Mouse (Mus musculus) forelimb bud, embryonic 11.5 days (tissue): ENCODE data around the gene Esam.

Experiments used
- DNase-seq: peaks from one replicate; pipeline ENCODE4 v3.0.0-alpha.2; 2012; ENCODE audit warnings: low read depth, low spot score

Esam gene

DNA sequence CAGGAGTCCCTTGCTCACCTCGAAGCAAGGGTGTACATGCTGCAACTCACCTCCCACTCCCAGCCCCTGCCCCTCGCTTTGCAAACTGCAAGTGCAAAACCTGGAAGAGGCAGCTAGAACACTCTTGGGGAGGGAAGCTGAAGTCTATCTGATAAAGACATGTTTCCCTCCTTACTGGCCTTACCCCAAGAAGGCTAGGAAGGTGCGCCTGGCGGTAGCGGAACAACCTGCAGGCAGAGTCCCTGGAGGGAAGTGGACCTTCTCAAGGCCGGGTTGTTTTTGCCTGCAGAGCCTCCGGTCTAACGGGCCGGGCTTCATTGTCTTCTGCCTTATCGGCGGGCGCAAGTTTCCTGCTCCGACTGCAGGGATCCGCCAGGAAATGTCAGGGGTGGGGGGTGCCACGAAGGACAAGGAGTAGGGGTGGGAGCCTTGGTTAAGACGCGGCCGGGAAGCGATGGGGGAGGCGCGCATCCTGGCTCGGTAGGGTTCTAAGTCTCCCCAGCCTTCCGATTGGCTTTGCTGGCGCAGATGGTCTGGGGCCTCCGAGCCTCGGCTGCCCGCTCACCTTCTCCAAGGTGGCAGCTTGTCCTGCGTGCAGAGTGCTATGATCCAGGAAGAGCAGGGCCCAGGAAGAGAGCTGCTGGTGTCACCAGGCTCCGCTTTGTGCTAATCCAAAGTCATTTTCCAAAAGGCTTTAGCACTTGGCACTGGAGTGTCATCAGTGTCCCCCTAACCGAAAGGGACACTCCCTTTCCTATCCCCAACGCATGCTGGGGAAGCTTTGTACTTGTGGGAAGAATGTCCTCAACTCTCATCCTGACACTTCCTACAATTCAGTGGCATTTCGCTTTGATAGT lies 2.4 kb downstream of the Esam start:
- DNase-seq = peak; percentile 40

DNA sequence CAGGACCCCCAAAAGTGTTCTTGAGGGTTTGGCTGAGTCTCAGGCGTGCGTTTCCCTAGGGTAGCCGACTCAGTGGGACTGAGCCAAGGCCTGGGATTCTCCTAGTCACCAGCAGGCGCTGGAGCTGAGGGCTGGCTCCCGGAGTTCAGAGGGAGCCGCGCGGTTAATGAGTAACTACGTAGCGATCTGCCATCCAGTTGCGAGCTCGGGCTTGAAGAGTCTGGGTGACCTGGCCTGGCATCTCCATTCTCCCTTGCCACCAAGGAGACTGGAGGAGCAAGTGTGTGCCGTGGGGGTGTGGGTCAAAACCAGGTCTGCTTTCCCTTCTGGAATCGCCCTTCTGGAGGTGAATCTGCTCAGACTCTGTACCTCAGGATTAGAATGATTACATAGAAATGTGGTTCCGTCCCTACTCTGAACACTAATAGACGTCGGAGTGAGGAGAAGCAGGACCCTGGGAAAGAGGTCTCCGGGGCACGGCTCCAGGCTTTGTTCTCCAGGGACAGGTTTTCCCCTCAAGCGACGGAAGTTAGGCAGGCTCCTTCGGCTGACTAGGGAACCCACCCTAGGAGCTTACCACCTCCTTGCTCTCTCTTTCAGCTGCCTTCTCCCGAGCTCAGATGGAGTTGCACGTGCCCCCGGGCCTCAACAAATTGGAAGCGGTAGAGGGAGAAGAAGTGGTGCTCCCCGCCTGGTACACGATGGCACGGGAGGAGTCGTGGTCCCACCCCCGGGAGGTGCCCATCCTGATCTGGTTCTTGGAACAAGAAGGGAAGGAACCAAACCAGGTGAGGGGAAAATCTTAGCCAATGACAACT lies 3.2 kb downstream of the Esam start:
- peak; percentile 64 for DNase-seq

DNA sequence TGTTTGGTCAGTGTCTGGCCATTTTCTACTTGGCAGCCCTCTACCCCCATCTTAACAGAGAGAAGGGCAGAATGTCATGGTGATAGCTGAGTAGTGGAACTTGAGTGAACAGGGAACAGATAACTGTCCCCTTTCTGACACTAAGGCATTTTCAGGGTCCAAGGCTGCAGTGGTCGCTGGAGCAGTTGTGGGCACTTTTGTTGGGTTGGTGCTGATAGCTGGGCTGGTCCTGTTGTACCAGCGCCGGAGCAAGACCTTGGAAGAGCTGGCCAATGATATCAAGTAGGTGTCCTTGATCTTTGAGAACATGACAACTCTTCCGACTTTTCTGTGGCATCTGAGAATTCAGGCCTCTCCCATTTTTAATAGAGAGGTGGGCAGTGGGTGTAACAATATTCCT lies 9.0 kb downstream of the Esam start:
- DNase-seq = no peak

- DNase-seq = no peak
Observed at GRCm38 (mm10) chr9:37537658-37538250, 9.9 kb downstream of the Esam start.

DNA sequence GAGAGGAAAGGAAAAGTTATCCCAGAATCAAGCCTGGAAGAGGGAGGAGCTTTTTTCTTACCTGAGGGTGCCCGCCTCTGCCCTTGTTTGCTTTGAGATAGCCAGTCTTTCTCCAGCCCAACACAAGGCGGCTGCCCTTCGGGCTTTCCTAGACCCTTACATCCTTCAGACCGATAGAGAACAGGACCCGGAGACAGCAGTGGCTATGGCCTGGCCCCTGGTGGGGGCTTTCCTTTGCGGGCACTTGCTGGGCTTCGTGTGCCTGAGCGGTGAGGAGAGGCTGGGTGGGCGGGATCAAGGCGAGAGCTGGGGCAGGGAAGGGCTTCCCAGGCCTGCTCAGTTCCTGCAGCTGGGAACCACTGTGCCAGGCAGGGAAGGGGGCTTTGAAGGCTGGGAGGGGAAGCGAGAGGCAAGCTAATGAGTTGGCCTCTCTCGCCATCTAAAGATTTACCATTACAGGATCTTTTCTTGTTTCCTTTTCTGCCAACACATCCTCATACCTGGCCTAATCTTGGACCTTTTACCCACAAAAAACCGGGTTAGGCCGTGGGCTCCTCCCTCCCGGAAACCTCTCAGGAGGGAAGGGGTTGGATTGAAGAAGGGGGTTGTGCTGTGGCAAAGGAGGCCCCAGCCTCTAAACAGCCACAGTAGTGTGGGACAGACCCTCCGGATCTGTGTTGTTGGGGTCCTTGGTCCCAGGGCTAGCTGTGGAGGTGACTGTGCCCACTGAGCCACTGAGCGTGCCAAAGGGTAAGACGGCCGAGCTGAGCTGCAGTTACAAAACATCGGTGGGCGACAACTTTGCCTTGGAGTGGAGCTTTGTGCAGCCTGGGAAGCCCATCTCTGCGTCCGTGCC lies 11.5 kb downstream of the Esam start, which contains the start of gene Vsig2:
Gene Vsig2 (plus strand): TSS at position 86 of the 856 bp plus-strand sequence.
- no peak for DNase-seq

DNA sequence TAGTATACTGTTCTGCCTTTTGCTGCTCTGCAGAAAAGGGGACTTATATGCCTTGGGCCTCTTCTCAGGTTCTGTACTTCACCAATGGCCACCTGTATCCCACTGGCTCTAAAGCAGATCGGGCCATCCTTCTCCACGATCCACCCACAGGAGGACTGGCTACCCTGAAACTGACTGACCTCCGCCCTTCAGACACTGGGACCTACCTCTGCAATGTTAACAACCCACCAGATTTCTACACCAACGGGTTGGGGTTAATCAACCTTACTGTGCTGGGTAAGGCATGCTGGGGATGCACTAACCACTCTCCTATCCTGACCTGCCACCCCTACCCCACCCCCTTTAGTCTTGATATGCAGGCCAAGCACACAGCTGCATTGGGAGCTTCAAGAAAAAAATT lies 12.3 kb downstream of the Esam start:
- DNase-seq = no peak

DNA sequence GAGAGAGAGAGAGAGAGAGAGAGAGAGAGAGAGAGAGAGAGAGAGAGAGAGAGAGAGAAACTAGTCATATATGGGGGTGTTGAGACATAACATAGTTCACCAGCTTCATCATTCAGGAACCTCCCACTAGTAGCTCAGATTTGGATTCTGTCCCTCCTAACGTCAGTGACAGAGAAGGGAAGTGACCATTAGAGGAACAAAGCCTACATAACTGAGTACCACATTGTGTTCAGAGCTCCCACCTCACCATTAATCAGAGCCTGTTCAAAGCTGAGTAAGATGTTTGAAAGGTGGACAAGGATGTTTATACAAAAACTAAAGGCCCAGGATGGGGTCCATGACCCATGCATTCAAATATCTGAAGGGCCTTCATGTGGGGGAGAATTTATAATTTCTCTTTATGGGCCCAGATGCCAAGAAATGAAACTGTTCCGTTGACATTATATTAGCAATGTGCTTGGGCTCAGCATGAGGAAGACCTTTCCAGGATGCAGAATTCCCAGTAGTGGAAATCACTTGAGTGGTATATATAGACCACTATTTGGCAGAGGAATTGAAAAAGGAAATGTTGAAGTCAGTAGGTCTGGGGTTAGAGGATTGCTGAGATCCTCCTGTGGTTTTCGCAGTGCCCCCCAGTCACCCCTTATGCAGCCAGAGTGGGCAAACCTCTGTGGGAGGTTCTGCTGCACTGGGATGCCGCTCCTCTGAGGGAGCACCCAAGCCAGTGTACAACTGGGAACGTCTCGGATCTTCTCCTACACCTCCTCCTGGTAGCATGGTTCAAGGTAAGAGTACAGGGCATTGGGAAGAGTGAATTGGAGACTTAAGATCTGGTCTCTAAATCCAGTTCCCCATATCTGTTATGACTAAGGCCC lies 13.1 kb downstream of the Esam start:
- no peak for DNase-seq

- DNase-seq = no peak
Observed at GRCm38 (mm10) chr9:37541851-37542642, 14.2 kb downstream of the Esam start.

GRCm38 (mm10) chr9:37543869-37544440 lies 16.1 kb downstream of the Esam start:
- no peak for DNase-seq

- peak; percentile 68 for DNase-seq
Observed at GRCm38 (mm10) chr9:37544447-37545165, 16.7 kb downstream of the Esam start.

GRCm38 (mm10) chr9:37545166-37545610 lies 17.3 kb downstream of the Esam start:
- no peak for DNase-seq

- no peak for DNase-seq
Observed at GRCm38 (mm10) chr9:37545847-37546452, 18.1 kb downstream of the Esam start.

- DNase-seq = no peak
Observed at GRCm38 (mm10) chr9:37546889-37547288, 19.0 kb downstream of the Esam start.

GRCm38 (mm10) chr9:37550435-37550834 lies 22.6 kb downstream of the Esam start:
- DNase-seq = no peak

DNA sequence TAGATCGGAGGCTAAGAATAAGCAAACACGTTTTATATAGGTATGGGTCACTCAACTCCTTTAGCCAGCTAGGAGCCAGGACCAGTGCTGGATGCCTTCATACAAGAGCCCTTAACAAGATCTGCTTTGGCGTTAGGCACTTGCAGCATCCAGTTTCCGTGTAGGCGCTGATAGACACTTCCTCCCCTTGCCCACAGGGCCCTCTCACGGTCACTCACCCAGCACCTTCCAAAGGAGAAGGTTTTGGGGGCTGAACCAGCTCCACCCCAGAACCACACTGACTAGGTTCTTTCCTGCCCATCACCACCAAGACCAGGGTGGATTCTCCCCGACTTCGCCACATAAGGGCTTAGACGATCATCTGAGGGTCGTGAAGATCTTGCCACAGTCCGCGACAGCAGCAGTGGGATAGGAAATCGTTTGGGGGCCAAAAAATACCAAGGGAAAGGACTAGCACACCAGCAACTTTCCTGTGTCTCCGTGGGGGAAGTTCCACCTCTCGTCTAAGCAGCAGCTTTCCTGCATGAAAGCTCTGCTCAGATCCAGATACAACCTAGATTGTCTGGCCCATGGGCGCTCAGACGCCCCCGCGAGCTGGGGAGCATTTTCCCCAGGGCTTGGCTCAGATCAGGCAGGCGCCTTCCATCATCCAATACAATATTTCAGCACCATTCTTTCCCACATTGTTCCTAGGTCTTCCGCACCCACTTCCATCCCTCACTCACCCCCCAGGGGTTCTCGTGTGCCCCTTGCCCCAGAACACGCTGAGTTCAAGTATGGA lies 24.1 kb downstream of the Esam start:
- DNase-seq = no peak

DNA sequence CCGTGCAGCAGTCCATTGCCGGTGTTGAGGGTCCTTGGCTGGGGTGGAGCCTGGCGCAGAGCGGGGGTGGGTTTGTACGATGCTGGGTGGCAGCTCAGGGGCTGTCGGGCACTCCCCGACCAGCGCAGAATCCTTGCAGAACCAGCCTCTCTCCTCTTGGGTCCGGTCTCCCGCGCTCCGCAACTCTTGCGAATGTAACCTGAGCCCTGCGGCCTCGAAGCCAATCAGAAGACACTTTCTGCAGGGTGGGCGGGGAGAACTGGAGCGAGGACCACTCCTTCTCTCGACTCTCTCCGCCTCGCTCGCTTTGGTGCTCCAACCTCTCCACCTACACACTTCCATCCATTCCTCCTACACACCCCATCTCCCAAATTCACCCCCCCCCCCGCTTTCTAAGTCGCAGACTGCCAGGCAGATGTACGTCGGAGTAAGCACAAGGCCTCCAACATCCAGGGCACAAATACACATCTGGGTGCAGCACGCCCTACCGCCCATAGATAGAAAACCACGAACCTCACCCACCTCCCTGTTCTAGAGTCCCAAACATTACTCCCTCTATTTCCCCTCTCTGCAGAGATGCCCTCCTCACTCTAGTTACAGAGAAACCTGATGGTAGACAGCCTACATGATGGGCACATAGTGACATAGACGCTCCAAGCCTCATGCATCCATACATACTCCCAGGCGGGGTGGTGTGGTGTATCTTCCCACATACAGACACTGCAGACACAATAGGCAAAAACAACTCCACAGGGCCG lies 24.8 kb downstream of the Esam start, which contains the start of gene Nrgn:
Gene Nrgn (minus strand): TSS at position 369 of the 758 bp plus-strand sequence.
- DNase-seq = peak; percentile 85
